Mouse (Mus musculus): Measurements from ENCODE around the gene Ninj2. TPM values are rescaled to one million over a fixed set of nuclear protein-coding genes. Genes with fewer than 3 reads are reported as not detected.

The Ninj2 gene
- polyA plus RNA-seq, 1 experiment from 2014 or later, result not detected

- 60% methylated on average over 3 of the region's 3 CpGs for WGBS
Measured at GRCm38 (mm10) chr6:120151616-120152053, 58.5 kb downstream of the Ninj2 start.

DNA sequence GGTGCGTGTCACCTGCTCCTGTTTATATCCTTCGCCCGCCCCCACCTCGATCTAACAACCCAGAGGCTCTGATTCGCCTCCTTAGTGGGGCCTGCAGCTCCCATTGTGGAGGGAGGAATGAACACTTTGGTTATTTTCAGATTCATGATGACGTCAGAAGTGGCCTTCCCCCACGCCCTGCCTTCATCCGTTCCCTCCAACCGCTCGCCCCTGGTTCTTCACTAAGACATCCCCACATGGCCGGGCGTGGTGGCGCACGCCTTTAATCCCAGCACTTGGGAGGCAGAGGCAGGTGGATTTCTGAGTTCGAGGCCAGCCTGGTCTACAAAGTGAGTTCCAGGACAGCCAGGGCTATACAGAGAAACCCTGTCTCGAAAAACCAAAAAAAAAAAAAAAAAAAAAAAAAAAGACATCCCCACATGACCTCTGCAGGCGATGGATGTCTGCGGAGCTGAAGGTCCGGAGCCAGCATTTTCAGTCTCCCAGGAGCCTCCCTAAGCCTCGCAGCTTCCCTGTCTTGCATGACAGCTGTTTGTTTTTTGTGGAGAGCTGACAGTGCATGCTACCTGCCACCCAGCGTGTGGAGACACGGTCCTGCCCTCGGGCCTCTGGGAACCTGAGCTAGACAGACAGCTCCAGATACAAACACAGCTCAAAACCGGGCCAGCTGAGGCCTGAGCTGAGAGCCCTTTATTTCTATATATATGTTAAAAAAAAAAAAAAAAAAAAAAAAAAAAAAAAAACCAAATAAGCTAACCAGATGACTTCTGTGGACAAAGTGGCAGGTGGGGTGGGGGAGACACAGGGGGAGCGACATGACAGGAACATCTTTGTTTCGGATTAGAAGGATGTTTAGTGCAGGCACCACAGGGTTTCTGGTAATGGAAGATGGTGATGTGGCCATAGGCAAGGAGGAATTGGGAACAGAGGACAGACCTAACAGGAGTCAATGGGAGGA is 59.9 kb downstream of the Ninj2 start:
- Histone ChIP-seq H3K36me3 (no peaks in the 10 kb centered on the region), H3K27me3 (ENCODE audit: insufficient read depth, poor library complexity, severe bottlenecking) (no peaks in the 10 kb centered on the region), H3K9me3 (no peaks in the 10 kb centered on the region), H3K4me3 (no peak overlapping the region), H3K4me1 (replicated peaks) (peaks cover 22% of the 10 kb centered on the region), H3K27ac (no peak overlapping the region)
- WGBS, result 77% methylated on average over 25 of the region's 26 CpGs
- peak; percentile 29 for DNase-seq (ENCODE audit: low spot score)

More at GRCm38 (mm10) chr6:120151616-120152053, 58.5 kb downstream of the Ninj2 start:
- no peaks in the 10 kb centered on the region for H3K36me3 ChIP-seq
- peaks cover 22% of the 10 kb centered on the region for H3K4me1 ChIP-seq (replicated peaks)
- H3K4me3 ChIP-seq, result no peak overlapping the region
- H3K9me3 ChIP-seq, result no peaks in the 10 kb centered on the region
- H3K27ac ChIP-seq, result no peak overlapping the region
- no peak for DNase-seq (ENCODE audit: low spot score)
- no peaks in the 10 kb centered on the region for H3K27me3 ChIP-seq (ENCODE audit: insufficient read depth, poor library complexity, severe bottlenecking)

- Histone ChIP-seq H3K4me3 (no peak overlapping the region), H3K36me3 (no peaks in the 10 kb centered on the region), H3K4me1 (replicated peaks) (peaks cover 17% of the 10 kb centered on the region), H3K9me3 (no peaks in the 10 kb centered on the region), H3K27ac (no peak overlapping the region), H3K27me3 (ENCODE audit: insufficient read depth, poor library complexity, severe bottlenecking) (no peaks in the 10 kb centered on the region)
- no peak for DNase-seq (ENCODE audit: low spot score)
- WGBS, result 74% methylated on average over 5 of the region's 5 CpGs
Measured at GRCm38 (mm10) chr6:120154526-120155309, 61.6 kb downstream of the Ninj2 start.

DNA sequence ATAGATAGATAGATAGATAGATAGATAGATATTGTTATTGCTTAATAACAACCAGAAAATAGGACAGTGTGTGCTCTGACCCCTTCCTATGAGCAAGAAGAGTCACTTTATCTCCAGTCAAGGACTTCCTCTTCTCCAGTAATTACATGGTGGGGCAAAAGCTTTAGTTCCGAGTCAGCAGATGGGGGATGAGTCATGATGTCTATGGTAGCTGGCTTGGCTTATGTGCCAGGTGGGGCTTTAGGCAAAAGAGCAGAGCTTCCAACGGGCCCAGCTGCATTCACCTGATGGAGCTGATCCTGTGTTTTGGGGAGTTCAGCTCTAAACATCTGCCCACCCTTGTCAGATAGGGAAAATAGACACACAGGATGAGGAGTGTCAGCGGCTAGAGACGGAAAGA is 62.4 kb downstream of the Ninj2 start:
- WGBS, result 87% methylated on average over 4 of the region's 4 CpGs
- Histone ChIP-seq H3K36me3 (no peaks in the 10 kb centered on the region), H3K27me3 (ENCODE audit: insufficient read depth, poor library complexity, severe bottlenecking) (no peaks in the 10 kb centered on the region), H3K4me1 (replicated peaks) (peaks cover 10% of the 10 kb centered on the region), H3K27ac (no peak overlapping the region), H3K9me3 (no peaks in the 10 kb centered on the region), H3K4me3 (no peak overlapping the region)
- no peak for DNase-seq (ENCODE audit: low spot score)

DNA sequence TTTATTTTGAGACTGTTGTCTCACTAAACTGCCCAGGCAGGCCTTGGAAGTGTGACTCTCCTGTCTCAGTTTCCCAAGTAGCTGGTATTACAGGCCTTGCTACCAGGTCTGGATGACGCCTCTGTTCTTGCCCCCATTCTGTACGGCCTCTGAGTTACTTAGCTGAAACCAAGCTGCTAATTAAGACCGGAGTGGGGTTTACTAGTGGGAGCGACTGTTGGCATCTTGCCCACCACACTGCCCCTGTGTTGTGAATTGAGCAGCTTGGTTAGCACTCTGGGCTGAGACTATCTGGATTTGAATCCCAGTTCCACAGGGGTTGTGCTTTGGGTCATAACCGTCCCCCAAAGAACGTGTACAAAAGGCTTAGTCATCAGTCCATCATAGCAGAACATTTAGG is 64.3 kb downstream of the Ninj2 start:
- H3K36me3 ChIP-seq, result no peaks in the 10 kb centered on the region
- no peak for DNase-seq (ENCODE audit: low spot score)
- no peaks in the 10 kb centered on the region for H3K9me3 ChIP-seq
- H3K27ac ChIP-seq, result no peak overlapping the region
- 84% methylated on average over 6 of the region's 6 CpGs for WGBS
- no peak overlapping the region for H3K4me3 ChIP-seq
- H3K4me1 ChIP-seq (replicated peaks), result peaks cover 8% of the 10 kb centered on the region
- H3K27me3 ChIP-seq (ENCODE audit: insufficient read depth, poor library complexity, severe bottlenecking), result no peaks in the 10 kb centered on the region

DNA sequence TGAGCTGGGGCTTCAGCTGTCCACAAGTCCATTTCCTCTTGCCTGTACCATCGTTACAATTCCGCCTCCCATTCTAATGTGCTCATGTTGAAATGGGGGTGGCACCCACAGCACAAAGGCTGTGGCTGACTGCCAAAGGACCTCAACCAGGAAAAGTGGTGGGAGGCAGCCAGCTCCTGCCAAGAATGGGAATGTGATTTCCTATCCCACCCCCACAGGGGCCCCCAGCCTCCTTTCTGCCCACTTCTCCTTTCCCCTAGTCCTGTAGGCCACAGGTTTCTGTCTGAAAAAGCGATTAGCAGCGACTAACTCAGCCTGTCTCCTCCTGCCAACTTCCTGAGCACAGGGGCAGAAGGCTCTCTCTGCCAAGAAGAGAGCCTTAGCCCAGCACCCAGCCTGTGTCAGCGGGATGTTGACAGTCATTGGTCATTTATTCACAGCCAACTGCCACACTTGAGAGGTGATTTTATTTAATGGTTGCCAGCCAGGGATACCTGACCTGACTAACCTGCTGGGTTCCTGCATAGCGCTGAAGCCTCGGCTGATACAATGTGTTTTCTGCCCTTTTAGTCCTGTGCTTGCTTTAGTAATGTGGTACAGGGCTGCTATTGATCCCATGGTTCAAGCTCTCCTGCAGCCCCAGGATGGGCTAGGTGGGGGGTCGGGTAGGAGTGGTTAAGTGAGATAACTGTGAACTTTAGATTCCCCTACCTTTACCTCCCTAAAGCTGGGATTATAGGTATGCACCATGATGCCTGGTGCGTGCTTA is 66.2 kb downstream of the Ninj2 start:
- 66% methylated on average over 9 of the region's 9 CpGs for WGBS
- Histone ChIP-seq H3K4me1 (replicated peaks) (peaks cover 8% of the 10 kb centered on the region), H3K27ac (no peak overlapping the region), H3K36me3 (no peaks in the 10 kb centered on the region), H3K27me3 (ENCODE audit: insufficient read depth, poor library complexity, severe bottlenecking) (no peaks in the 10 kb centered on the region), H3K4me3 (no peak overlapping the region), H3K9me3 (no peaks in the 10 kb centered on the region)
- no peak for DNase-seq (ENCODE audit: low spot score)

- no peak for DNase-seq (ENCODE audit: low spot score)
- Histone ChIP-seq H3K9me3 (no peaks in the 10 kb centered on the region), H3K4me1 (replicated peaks) (peaks cover 5% of the 10 kb centered on the region; the same call in 1 of the 2 replicates), H3K36me3 (no peaks in the 10 kb centered on the region), H3K27ac (no peak overlapping the region), H3K4me3 (no peak overlapping the region), H3K27me3 (ENCODE audit: insufficient read depth, poor library complexity, severe bottlenecking) (no peaks in the 10 kb centered on the region)
- WGBS, result 84% methylated on average over 6 of the region's 6 CpGs
Measured at GRCm38 (mm10) chr6:120162928-120163327, 69.8 kb downstream of the Ninj2 start.

DNA sequence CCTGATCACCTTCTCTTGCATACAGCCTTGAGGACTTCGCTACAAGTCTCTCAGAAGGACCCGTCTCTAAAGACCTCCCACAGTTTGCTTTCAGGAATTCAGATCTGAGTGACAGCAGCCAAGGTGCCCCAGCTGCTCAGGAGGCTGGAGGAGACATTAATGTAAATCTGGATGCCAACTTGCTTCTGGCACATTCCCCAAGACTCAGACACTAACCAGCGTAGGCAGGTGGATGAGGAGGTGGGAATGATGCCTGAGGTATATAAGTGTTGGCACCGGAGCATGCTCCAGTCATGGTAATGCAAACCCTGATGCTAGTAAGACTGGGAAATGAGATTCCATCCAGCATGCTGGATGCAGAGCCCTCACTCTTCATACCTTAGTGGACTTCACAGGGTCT is 71.6 kb downstream of the Ninj2 start:
- Histone ChIP-seq H3K9me3 (no peaks in the 10 kb centered on the region), H3K27me3 (ENCODE audit: insufficient read depth, poor library complexity, severe bottlenecking) (no peaks in the 10 kb centered on the region), H3K4me1 (replicated peaks) (no peaks in the 10 kb centered on the region), H3K4me3 (no peak overlapping the region), H3K27ac (no peak overlapping the region), H3K36me3 (no peaks in the 10 kb centered on the region)
- DNase-seq (ENCODE audit: low spot score), result no peak
- 75% methylated on average over 4 of the region's 4 CpGs for WGBS

GRCm38 (mm10) chr6:120167574-120167973 is 74.4 kb downstream of the Ninj2 start:
- no peak overlapping the region for H3K4me3 ChIP-seq
- H3K9me3 ChIP-seq, result no peaks in the 10 kb centered on the region
- WGBS, result 86% methylated on average over 4 of the region's 4 CpGs
- H3K36me3 ChIP-seq, result no peaks in the 10 kb centered on the region
- H3K4me1 ChIP-seq (replicated peaks), result no peaks in the 10 kb centered on the region
- no peaks in the 10 kb centered on the region for H3K27me3 ChIP-seq (ENCODE audit: insufficient read depth, poor library complexity, severe bottlenecking)
- DNase-seq (ENCODE audit: low spot score), result no peak
- H3K27ac ChIP-seq, result no peak overlapping the region

DNA sequence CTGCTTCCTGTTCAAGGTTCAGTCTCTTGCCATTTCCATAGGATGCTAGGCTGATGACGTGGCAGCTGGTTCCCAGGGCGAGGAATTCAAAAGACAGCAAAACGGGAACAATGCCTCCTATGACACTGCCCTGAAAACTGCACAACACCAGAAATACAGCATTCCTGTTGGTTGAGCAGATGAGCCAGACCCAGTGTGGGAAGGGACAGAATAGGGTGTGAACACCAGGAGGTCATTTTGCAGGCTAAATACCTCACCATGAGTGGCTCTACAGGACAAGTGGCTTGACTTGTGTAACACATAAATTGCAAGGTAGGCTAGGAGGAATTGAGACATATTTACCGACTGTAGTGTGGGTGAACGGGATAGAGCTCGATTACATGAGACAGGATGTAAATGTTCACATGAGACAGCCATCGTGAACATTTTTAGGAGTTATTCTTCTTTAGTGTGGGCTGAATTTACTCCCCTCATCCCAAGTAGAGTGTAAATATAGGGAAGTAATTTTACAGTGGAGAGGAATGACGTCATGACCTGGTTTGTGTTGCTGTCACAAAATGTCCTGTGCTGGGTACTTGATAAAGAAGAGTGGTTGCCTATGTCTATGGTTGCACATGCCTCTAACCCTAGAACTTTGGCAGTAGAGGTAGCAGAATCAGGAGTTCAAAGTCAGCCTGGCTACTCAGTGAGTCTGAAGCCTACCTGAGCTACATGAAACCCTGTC is 79.3 kb downstream of the Ninj2 start:
- 82% methylated on average over 8 of the region's 8 CpGs for WGBS
- DNase-seq (ENCODE audit: low spot score), result no peak

GRCm38 (mm10) chr6:120174028-120174601 is 81.0 kb downstream of the Ninj2 start:
- no peak for DNase-seq (ENCODE audit: low spot score)
- Histone ChIP-seq H3K36me3 (no peaks in the 10 kb centered on the region), H3K9me3 (no peaks in the 10 kb centered on the region), H3K4me1 (replicated peaks) (peaks cover 5% of the 10 kb centered on the region; the same call in 1 of the 2 replicates), H3K4me3 (no peak overlapping the region), H3K27me3 (ENCODE audit: insufficient read depth, poor library complexity, severe bottlenecking) (no peaks in the 10 kb centered on the region), H3K27ac (0 out of 2 replicates have a peak overlapping the region, but pooled peaks have one; percentile 53)
- 78% methylated on average over 6 of the region's 6 CpGs for WGBS

More for the DNA sequence above, 79.3 kb downstream of the Ninj2 start:
- H3K4me1 ChIP-seq (replicated peaks), result peaks cover 5% of the 10 kb centered on the region; the same call in 1 of the 2 replicates
- H3K27me3 ChIP-seq (ENCODE audit: insufficient read depth, poor library complexity, severe bottlenecking), result no peaks in the 10 kb centered on the region
- no peaks in the 10 kb centered on the region for H3K9me3 ChIP-seq
- H3K4me3 ChIP-seq, result no peak overlapping the region
- no peaks in the 10 kb centered on the region for H3K36me3 ChIP-seq
- H3K27ac ChIP-seq, result no peak overlapping the region

All from hindbrain, embryonic 10.5 days (tissue).